Mouse (Mus musculus): ENCODE data around the gene F930015N05Rik.

Gene F930015N05Rik

GRCm38 (mm10) chr11:64436412-64436727, at the start of gene F930015N05Rik:
Gene F930015N05Rik (minus strand): TSS chr11:64436653.
- TF ChIP-seq POU5F1 (IDR thresholded peaks at IDR 0.05; ENCODE audit: borderline replicate concordance, low read length) (no peak), NANOG (IDR thresholded peaks at IDR 0.05; ENCODE audit: borderline replicate concordance, low read length) (no peak), CTCF (conservative IDR thresholded peaks at IDR 0.05; ENCODE audit: low read length) (no peak)
- Histone ChIP-seq H3K36me3 (ENCODE audit: insufficient read depth, low read length) (no peaks in the 10 kb centered on the region), H3K9me3 (ENCODE audit: low read length) (no peaks in the 10 kb centered on the region), H3K4me1 (replicated peaks; ENCODE audit: low read depth, low read length) (peaks cover 15% of the 10 kb centered on the region; the same call in 1 of the 2 replicates), H3K4me3 (replicated peaks; ENCODE audit: low read length) (peak within 1 kb of the TSS; percentile 81), H3K27me3 (ENCODE audit: insufficient read depth, low read length) (peaks cover 41% of the 10 kb centered on the region)

- H3K4me3 ChIP-seq (replicated peaks; ENCODE audit: low read length): no peak overlapping the region
- H3K4me1 ChIP-seq (replicated peaks; ENCODE audit: low read depth, low read length): no peaks in the 10 kb centered on the region
- no peaks in the 10 kb centered on the region for H3K9me3 ChIP-seq (ENCODE audit: low read length)
- no peaks in the 10 kb centered on the region for H3K27me3 ChIP-seq (ENCODE audit: insufficient read depth, low read length)
- TF ChIP-seq CTCF (conservative IDR thresholded peaks at IDR 0.05; ENCODE audit: low read length): no peak
- TF ChIP-seq NANOG (IDR thresholded peaks at IDR 0.05; ENCODE audit: borderline replicate concordance, low read length): no peak
- H3K36me3 ChIP-seq (ENCODE audit: insufficient read depth, low read length): no peaks in the 10 kb centered on the region
Observed at GRCm38 (mm10) chr11:64481445-64481844, 45.0 kb upstream of the F930015N05Rik start.

- TF ChIP-seq CTCF (conservative IDR thresholded peaks at IDR 0.05; ENCODE audit: low read length) (no peak), NANOG (IDR thresholded peaks at IDR 0.05; ENCODE audit: borderline replicate concordance, low read length) (no peak), POU5F1 (IDR thresholded peaks at IDR 0.05; ENCODE audit: borderline replicate concordance, low read length) (no peak)
- no peak overlapping the region for H3K4me3 ChIP-seq (replicated peaks; ENCODE audit: low read length)
- H3K9me3 ChIP-seq (ENCODE audit: low read length): no peaks in the 10 kb centered on the region
- H3K27me3 ChIP-seq (ENCODE audit: insufficient read depth, low read length): 0 out of 2 replicates have a peak, but pooled peaks cover 4% of the 10 kb centered on the region
- no peaks in the 10 kb centered on the region for H3K36me3 ChIP-seq (ENCODE audit: insufficient read depth, low read length)
- H3K4me1 ChIP-seq (replicated peaks; ENCODE audit: low read depth, low read length): peaks cover 18% of the 10 kb centered on the region
Observed at GRCm38 (mm10) chr11:64473679-64474078, 37.2 kb upstream of the F930015N05Rik start.

- TF ChIP-seq POU5F1 (IDR thresholded peaks at IDR 0.05; ENCODE audit: borderline replicate concordance, low read length): no peak
- TF ChIP-seq CTCF (conservative IDR thresholded peaks at IDR 0.05; ENCODE audit: low read length): no peak
- TF ChIP-seq NANOG (IDR thresholded peaks at IDR 0.05; ENCODE audit: borderline replicate concordance, low read length): no peak
- H3K9me3 ChIP-seq (ENCODE audit: low read length): no peaks in the 10 kb centered on the region
- no peaks in the 10 kb centered on the region for H3K36me3 ChIP-seq (ENCODE audit: insufficient read depth, low read length)
- no peak overlapping the region for H3K4me3 ChIP-seq (replicated peaks; ENCODE audit: low read length)
- H3K27me3 ChIP-seq (ENCODE audit: insufficient read depth, low read length): 0 out of 2 replicates have a peak, but pooled peaks cover 4% of the 10 kb centered on the region
- peaks cover 18% of the 10 kb centered on the region for H3K4me1 ChIP-seq (replicated peaks; ENCODE audit: low read depth, low read length)
Observed at GRCm38 (mm10) chr11:64470689-64471088, 34.2 kb upstream of the F930015N05Rik start.

- Histone ChIP-seq H3K36me3 (ENCODE audit: insufficient read depth, low read length) (no peaks in the 10 kb centered on the region), H3K4me1 (replicated peaks; ENCODE audit: low read depth, low read length) (peaks cover 18% of the 10 kb centered on the region), H3K27me3 (ENCODE audit: insufficient read depth, low read length) (0 out of 2 replicates have a peak, but pooled peaks cover 4% of the 10 kb centered on the region), H3K4me3 (replicated peaks; ENCODE audit: low read length) (no peak overlapping the region), H3K9me3 (ENCODE audit: low read length) (no peaks in the 10 kb centered on the region)
- TF ChIP-seq CTCF (conservative IDR thresholded peaks at IDR 0.05; ENCODE audit: low read length): no peak
- TF ChIP-seq NANOG (IDR thresholded peaks at IDR 0.05; ENCODE audit: borderline replicate concordance, low read length): no peak
- TF ChIP-seq POU5F1 (IDR thresholded peaks at IDR 0.05; ENCODE audit: borderline replicate concordance, low read length): no peak
Observed at GRCm38 (mm10) chr11:64468737-64469136, 32.3 kb upstream of the F930015N05Rik start.

GRCm38 (mm10) chr11:64461746-64462145, 25.3 kb upstream of the F930015N05Rik start:
- TF ChIP-seq POU5F1 (IDR thresholded peaks at IDR 0.05; ENCODE audit: borderline replicate concordance, low read length): no peak
- no peak for TF ChIP-seq CTCF (conservative IDR thresholded peaks at IDR 0.05; ENCODE audit: low read length)
- no peak for TF ChIP-seq NANOG (IDR thresholded peaks at IDR 0.05; ENCODE audit: borderline replicate concordance, low read length)
- Histone ChIP-seq H3K27me3 (ENCODE audit: insufficient read depth, low read length) (no peaks in the 10 kb centered on the region), H3K4me3 (replicated peaks; ENCODE audit: low read length) (no peak overlapping the region), H3K4me1 (replicated peaks; ENCODE audit: low read depth, low read length) (no peaks in the 10 kb centered on the region), H3K9me3 (ENCODE audit: low read length) (no peaks in the 10 kb centered on the region), H3K36me3 (ENCODE audit: insufficient read depth, low read length) (no peaks in the 10 kb centered on the region)

- H3K4me3 ChIP-seq (replicated peaks; ENCODE audit: low read length): no peak overlapping the region
- H3K4me1 ChIP-seq (replicated peaks; ENCODE audit: low read depth, low read length): no peaks in the 10 kb centered on the region
- TF ChIP-seq POU5F1 (IDR thresholded peaks at IDR 0.05; ENCODE audit: borderline replicate concordance, low read length) (no peak), CTCF (conservative IDR thresholded peaks at IDR 0.05; ENCODE audit: low read length) (no peak), NANOG (IDR thresholded peaks at IDR 0.05; ENCODE audit: borderline replicate concordance, low read length) (no peak)
- no peaks in the 10 kb centered on the region for H3K36me3 ChIP-seq (ENCODE audit: insufficient read depth, low read length)
- 0 out of 2 replicates have a peak, but pooled peaks cover 2% of the 10 kb centered on the region for H3K27me3 ChIP-seq (ENCODE audit: insufficient read depth, low read length)
- no peaks in the 10 kb centered on the region for H3K9me3 ChIP-seq (ENCODE audit: low read length)
Observed at GRCm38 (mm10) chr11:64448586-64449315, 12.3 kb upstream of the F930015N05Rik start.

- TF ChIP-seq NANOG (IDR thresholded peaks at IDR 0.05; ENCODE audit: borderline replicate concordance, low read length) (no peak), CTCF (conservative IDR thresholded peaks at IDR 0.05; ENCODE audit: low read length) (no peak), POU5F1 (IDR thresholded peaks at IDR 0.05; ENCODE audit: borderline replicate concordance, low read length) (no peak)
Observed at GRCm38 (mm10) chr11:64445227-64445626, 8.8 kb upstream of the F930015N05Rik start.

More at GRCm38 (mm10) chr11:64445227-64445626, 8.8 kb upstream of the F930015N05Rik start:
- no peaks in the 10 kb centered on the region for H3K36me3 ChIP-seq (ENCODE audit: insufficient read depth, low read length)
- H3K4me3 ChIP-seq (replicated peaks; ENCODE audit: low read length): no peak overlapping the region
- peaks cover 9% of the 10 kb centered on the region for H3K27me3 ChIP-seq (ENCODE audit: insufficient read depth, low read length)
- 0 out of 2 replicates have a peak, but pooled peaks cover 2% of the 10 kb centered on the region for H3K4me1 ChIP-seq (replicated peaks; ENCODE audit: low read depth, low read length)
- no peaks in the 10 kb centered on the region for H3K9me3 ChIP-seq (ENCODE audit: low read length)
